Mouse (Mus musculus) thymus, adult 2 months (tissue): ENCODE data around the gene Sec1.

ENCODE experiments used
- CTCF ChIP-seq: fragments of 200-500 bp; IDR thresholded peaks from 2 replicates; pipeline ENCODE4 v1.5.1; 2012; ENCODE audit warnings: mild to moderate bottlenecking, control low read depth, low read length, moderate library complexity, borderline replicate concordance; ENCODE audit not compliant: control insufficient read depth, poor library complexity, insufficient read depth; ENCODE audit errors: extremely low read depth
- POLR2A ChIP-seq: fragments of 200-500 bp; IDR thresholded peaks from 2 replicates; pipeline ENCODE4 v1.6.1; 2012; ENCODE audit warnings: mild to moderate bottlenecking, low read length, control low read depth, moderate library complexity; ENCODE audit not compliant: control insufficient read depth, poor library complexity, insufficient read depth; ENCODE audit errors: extremely low read depth

- TF ChIP-seq CTCF (no peak), POLR2A (no peak)
These were observed 61.7 kb downstream of the Sec1 start for GRCm38 (mm10) chr7:45632499-45632898.
